Mouse (Mus musculus): Measurements from ENCODE around the gene Mgat5b.

Gene Mgat5b

DNA sequence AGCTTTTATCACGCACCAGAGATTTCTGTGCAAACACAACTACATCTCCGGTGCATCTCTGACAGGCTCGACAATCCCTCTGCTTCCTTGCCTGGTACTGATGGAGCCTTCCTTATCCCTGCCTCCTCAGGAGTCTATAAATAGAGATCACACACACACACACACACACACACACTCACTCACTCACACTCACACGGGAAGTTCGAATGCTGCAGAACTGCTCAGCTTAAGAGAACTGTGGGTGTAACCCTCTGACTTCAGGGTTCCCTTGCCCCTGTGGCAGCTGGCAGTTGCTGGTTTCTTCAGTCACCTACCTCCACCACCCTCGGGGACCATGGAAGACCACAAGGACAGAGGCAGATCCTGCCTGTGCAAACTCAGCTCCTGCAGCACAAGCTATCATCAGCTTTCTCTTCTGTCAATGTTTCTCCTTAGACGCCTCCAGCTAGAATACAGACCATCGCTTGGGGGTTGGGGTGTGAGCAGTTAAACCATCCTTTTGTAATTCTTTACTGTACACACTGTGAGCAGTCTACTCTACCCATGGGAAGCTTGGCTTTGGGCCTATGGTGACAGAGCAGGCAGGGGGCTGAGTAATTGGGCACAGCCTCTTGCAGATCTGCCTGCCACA, 111.9 kb downstream of the Mgat5b start:
- DNase-seq (ENCODE audit: low read depth, low spot score) = no peak

DNA sequence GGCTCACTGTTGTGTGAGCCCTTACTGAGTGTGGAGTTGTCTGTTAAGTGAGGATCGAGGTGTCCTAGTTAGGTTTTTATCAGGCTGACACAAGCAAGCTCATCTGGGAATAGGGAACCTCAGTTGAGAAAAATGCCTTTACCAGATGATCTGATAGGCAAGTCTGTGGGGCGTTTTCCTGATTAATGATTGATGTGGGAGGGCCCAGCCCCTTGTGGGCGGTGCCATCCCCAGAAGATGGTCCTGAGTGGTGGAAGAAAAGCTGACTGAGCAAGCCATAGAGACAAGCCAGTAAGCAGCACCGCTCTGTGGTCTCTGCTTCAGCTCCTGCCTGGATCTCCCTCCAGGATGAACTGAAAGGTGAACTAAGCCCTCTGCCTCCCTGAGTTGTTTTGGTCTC, 112.6 kb downstream of the Mgat5b start:
- no peak for DNase-seq (ENCODE audit: low read depth, low spot score)

DNA sequence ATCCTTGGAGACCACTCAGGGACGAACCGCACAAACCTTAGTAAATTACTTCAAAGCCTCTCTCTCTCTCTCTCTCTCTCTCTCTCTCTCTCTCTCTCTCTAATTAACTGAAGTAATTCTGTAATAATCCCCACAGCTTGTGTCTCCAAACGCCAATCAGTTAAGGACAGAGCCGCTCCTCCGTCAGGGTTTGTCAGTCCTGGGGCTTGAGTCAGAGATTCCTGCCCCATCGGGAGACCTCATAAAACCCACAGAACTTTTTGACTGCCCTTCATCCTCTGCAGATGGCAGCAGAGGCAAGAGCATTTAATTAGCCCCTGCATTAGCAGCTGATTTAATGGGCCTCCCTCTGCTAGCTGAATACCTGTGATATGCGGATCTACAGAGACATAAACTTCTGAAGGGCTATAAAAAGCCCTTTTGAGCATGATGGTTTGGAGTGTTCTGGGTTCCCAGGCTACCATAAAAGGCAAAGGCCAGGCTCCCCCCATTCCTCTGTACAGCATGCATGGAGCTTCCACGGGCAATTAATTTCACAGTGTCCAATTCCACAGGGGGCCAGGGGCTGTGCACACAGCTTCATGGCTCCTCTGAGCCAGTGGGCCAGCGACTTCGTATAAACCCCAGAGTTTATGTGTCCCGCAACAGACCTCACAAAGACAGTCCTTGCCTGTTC, 117.1 kb downstream of the Mgat5b start:
- no peak for DNase-seq (ENCODE audit: low read depth, low spot score)

All from skeletal muscle tissue, adult 2 months (tissue).